Mouse (Mus musculus) stomach, embryonic 14.5 days (tissue): ENCODE results near the gene Cpsf4. TPM values are rescaled to one million over a fixed set of nuclear protein-coding genes. Genes with fewer than 3 reads are reported as not detected.

Experiments used
- ATAC-seq: fragments of 200-750 bp; cut with Nextera tagmentation; 2 replicates; pipeline ENCODE4 v1.8.0; 2017; ENCODE audit warnings: low read depth, moderate TSS enrichment; ENCODE audit not compliant: insufficient number of reproducible peaks, insufficient read depth, low FRiP score
- H3K27ac ChIP-seq: fragments of 300-500 bp; sonication (generic); 2 replicates; pipeline ENCODE4 v1.5.1; 2014; ENCODE audit warnings: mild to moderate bottlenecking, low read length, moderate library complexity, mixed read lengths
- H3K27me3 ChIP-seq: fragments of 300-500 bp; sonication (generic); 2 replicates; pipeline ENCODE4 v1.6.1; 2014; ENCODE audit warnings: low read length, control low read depth, mixed read lengths; ENCODE audit not compliant: control insufficient read depth, insufficient read depth
- H3K36me3 ChIP-seq: fragments of 300-500 bp; sonication (generic); 2 replicates; pipeline ENCODE4 v1.6.1; 2014; ENCODE audit warnings: mild to moderate bottlenecking, control low read depth, low read length, moderate library complexity, mixed read lengths; ENCODE audit not compliant: control insufficient read depth, insufficient read depth
- H3K4me1 ChIP-seq: fragments of 300-500 bp; sonication (generic); 2 replicates; pipeline ENCODE4 v1.6.1; 2014; ENCODE audit warnings: low read length, control low read depth, mixed read lengths; ENCODE audit not compliant: control insufficient read depth, insufficient read depth
- H3K4me2 ChIP-seq: fragments of 300-500 bp; sonication (generic); replicated peaks from 2 replicates; pipeline ENCODE4 v1.6.1; 2014; ENCODE audit warnings: low read depth, low read length, control low read depth
- H3K4me3 ChIP-seq: fragments of 300-500 bp; sonication (generic); 2 replicates; pipeline ENCODE4 v1.5.1; 2014; ENCODE audit warnings: low read depth, low read length, control low read depth
- H3K9ac ChIP-seq: fragments of 300-500 bp; sonication (generic); replicated peaks from 2 replicates; pipeline ENCODE4 v1.6.1; 2014; ENCODE audit warnings: low read depth, mild to moderate bottlenecking, control low read depth, low read length, moderate library complexity, mixed read lengths
- H3K9me3 ChIP-seq: fragments of 300-500 bp; sonication (generic); 2 replicates; pipeline ENCODE4 v1.6.1; 2016; ENCODE audit warnings: low read depth, low read length, control low read depth; ENCODE audit not compliant: control insufficient read depth
- WGBS: fragments of 180-500 bp; shearing (Covaris S2); extraction: QIAGEN DNeasy Blood & Tissue Kit; methylation state at CpG from one replicate; pipeline ENCODE4 v1.1.7; 2014; 5-methylcytosine and 5-hydroxymethylcytosine counted together
- polyA plus RNA-seq: library from polyadenylated mRNA; unstranded; fragments of >200 nt; fragmentation: Nextera tagmentation; extraction: Ambion mirVana; gene quantifications from 2 replicates; pipeline ENCODE4 v1.2.1, GENCODE M21; 2014

Gene Cpsf4
- polyA plus RNA-seq, 1 experiment from 2014 or later = 26.4 TPM

DNA sequence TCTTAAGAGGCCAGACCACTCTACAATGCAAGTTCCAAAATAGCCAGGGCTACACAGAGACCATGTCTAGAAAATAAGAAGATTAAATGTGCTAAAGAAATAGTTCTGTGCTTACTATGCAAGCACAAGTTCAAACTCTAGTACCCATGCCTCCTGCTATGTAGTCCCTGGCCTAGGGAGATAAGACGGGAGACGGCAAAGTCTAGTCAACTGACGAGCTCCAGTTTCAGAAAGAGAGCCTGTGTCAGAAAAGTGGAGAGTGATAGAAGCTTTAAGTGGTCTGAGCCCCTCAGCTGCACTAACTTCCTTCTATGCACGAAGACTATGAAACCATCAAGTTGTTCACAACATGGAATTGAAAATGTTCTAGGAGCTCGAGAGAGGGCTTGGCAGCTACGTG lies 17.7 kb upstream of the Cpsf4 start:
- Histone ChIP-seq H3K9ac (no peak overlapping the region), H3K27me3 (no peaks in the 10 kb centered on the region), H3K27ac (no peak overlapping the region), H3K4me3 (no peak overlapping the region), H3K9me3 (no peaks in the 10 kb centered on the region), H3K4me2 (no peak overlapping the region), H3K36me3 (peaks cover 64% of the 10 kb centered on the region), H3K4me1 (no peaks in the 10 kb centered on the region)
- WGBS = 90% methylated on average over 6 of the region's 6 CpGs
- ATAC-seq = no peak

DNA sequence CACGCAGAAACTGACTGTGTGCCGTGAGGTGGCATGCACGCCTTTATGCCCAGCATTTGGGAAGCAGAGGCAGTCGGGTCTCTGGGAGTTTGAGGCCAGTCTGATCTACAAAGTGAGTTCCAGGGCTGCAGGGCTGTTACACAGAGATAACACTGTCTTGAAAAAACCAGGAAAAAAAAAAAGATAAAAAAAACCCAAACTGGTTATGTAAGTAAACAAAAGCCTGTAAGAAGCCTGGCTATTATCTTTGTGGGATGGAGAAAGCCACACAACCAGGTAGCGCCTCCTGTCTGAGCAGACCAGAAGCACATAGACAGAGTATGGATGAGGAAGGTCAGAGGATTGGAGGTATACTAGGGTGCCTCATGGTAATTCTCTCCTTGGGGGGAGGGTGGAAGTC lies 14.3 kb upstream of the Cpsf4 start:
- no peak overlapping the region for H3K9ac ChIP-seq
- H3K27ac ChIP-seq = no peak overlapping the region
- peaks cover 51% of the 10 kb centered on the region for H3K36me3 ChIP-seq
- H3K4me3 ChIP-seq = no peak overlapping the region
- no peaks in the 10 kb centered on the region for H3K9me3 ChIP-seq
- H3K4me1 ChIP-seq = no peaks in the 10 kb centered on the region
- no peaks in the 10 kb centered on the region for H3K27me3 ChIP-seq
- whole genome bisulfite sequencing = 91% methylated on average over 5 of the region's 5 CpGs
- no peak overlapping the region for H3K4me2 ChIP-seq
- no peak for ATAC-seq

DNA sequence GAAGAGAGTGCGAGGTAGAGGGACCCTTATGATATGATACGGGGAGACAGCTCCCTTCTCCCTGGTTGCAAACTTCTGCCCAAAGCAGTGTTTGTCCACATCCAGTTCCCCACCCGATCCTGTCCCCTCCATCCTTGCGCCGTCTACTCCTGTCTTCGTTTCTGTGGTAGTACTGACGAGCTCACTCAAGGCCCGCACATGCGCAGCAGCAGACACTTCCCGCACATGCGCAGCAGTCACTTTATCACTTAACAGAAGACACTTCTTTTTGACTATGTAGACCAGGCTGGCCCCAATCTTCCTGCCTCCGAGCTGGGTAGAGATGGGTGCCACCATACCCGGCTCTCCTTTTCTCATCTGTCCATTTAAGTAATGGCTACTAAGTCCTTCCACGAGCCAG lies 5.7 kb upstream of the Cpsf4 start:
- 94% methylated on average over 14 of the region's 14 CpGs for whole genome bisulfite sequencing
- no peak for ATAC-seq

DNA sequence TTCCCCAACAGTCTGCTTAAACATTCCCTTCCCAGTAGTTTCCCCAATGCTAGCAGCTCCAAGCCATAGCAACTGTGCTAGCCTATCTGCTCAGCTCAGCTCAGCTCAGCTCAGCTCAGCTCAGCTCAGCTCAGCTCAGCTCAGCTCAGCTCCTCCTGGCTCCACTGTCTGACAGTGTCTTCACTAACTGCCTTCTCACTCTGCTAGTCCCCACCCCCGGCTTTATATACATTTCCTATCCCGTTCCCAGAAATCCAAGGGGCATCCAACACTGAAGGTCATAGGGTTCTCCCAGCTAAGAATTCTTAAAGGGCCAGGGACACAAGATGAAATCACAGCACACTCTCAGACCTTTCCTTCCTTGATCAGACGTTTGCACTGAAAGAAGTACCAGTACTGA lies 2.3 kb upstream of the Cpsf4 start:
- no peak overlapping the region for H3K4me3 ChIP-seq
- no peak overlapping the region for H3K27ac ChIP-seq
- H3K9ac ChIP-seq = no peak overlapping the region
- no peak for ATAC-seq
- no peaks in the 10 kb centered on the region for H3K9me3 ChIP-seq
- peaks cover 18% of the 10 kb centered on the region for H3K36me3 ChIP-seq
- H3K4me2 ChIP-seq = no peak overlapping the region
- WGBS = 51% methylated on average over 3 of the region's 3 CpGs
- no peaks in the 10 kb centered on the region for H3K27me3 ChIP-seq
- H3K4me1 ChIP-seq = peaks cover 11% of the 10 kb centered on the region; the same call in 1 of the 2 replicates

More for the DNA sequence above, 5.7 kb upstream of the Cpsf4 start:
- Histone ChIP-seq H3K4me3 (no peak overlapping the region), H3K27ac (no peak overlapping the region), H3K36me3 (peaks cover 33% of the 10 kb centered on the region), H3K9me3 (no peaks in the 10 kb centered on the region), H3K27me3 (no peaks in the 10 kb centered on the region), H3K4me1 (no peaks in the 10 kb centered on the region), H3K9ac (no peak overlapping the region), H3K4me2 (no peak overlapping the region)

DNA sequence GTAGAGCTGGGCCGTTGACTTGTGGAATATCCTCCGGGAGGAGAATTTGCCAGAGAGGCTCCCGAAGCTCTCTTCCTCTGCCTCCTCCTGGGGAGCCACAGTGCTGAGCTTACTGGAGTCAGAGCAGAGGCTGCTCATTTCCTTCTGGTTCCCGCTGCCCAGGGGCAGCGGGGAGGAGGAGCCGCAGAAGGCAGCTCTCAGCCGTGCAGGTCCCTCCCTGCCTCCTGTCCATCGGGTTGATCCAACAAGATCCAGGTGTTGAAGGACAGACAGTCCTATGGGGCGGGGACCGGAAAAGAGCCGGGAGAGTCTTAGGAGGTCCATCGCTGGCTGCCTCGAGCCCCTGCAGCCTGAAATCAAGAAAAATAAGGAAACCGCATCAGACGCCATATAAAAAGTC lies 1.8 kb upstream of the Cpsf4 start:
- ATAC-seq = no peak
- Histone ChIP-seq H3K36me3 (peaks cover 19% of the 10 kb centered on the region; the same call in 1 of the 2 replicates), H3K9me3 (no peaks in the 10 kb centered on the region), H3K27ac (no peak overlapping the region), H3K4me3 (no peak overlapping the region), H3K27me3 (no peaks in the 10 kb centered on the region), H3K4me2 (no peak overlapping the region), H3K4me1 (peaks cover 11% of the 10 kb centered on the region; the same call in 1 of the 2 replicates), H3K9ac (no peak overlapping the region)
- WGBS = 82% methylated on average over 15 of the region's 15 CpGs

DNA sequence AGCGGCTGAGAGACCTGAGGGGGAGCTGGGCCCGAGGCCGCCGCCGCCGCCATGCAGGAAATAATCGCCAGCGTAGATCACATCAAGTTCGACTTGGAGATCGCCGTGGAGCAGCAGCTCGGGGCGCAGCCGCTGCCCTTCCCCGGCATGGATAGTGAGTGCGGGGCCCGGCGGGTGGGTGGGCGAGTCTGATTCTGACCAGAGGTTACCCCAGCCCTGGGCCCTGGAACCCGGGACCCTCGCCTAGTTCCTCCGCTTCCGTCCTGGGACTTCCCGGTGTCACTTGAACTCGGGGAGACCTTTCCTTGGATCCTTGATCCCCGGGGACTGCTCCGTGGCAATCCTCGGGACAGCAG lies 271 bp downstream of the Cpsf4 start:
- Histone ChIP-seq H3K36me3 (peaks cover 36% of the 10 kb centered on the region), H3K4me2 (peak overlapping the region; percentile 91), H3K4me1 (peaks cover 11% of the 10 kb centered on the region; the same call in 1 of the 2 replicates), H3K4me3 (peak overlapping the region; percentile 89), H3K27me3 (no peaks in the 10 kb centered on the region), H3K9ac (peak overlapping the region; percentile 93), H3K9me3 (no peaks in the 10 kb centered on the region), H3K27ac (peak overlapping the region; percentile 76)
- under 1% methylated on average over 28 of the region's 28 CpGs for WGBS
- peak; percentile 44 for ATAC-seq

DNA sequence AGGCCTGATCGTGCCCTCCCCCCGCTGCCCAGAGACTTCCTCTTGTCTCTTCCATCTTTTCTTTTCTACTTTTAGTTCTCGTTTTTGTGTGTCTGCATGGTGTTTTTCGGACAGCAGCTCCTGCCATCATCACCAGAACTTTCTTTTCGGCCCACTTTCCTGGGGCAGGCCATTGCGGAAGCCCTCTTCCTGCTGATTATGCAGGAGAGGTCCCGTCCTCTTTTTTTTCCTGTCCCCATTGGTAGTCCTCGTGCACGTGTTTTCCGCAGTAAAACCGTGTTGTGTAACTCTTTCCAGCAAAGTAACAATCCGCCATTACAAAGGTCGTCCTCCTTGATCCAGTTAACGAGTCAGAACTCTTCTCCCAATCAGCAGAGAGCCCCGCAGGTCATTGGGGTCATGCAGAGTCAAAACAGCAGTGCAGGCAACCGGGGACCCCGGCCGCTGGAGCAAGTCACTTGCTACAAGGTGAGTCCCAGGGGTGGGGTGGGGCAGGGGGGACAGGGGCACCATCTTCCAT lies 11.5 kb downstream of the Cpsf4 start:
- H3K27ac ChIP-seq = no peak overlapping the region
- H3K36me3 ChIP-seq = peaks cover 98% of the 10 kb centered on the region
- H3K4me1 ChIP-seq = no peaks in the 10 kb centered on the region
- ATAC-seq = no peak
- no peaks in the 10 kb centered on the region for H3K27me3 ChIP-seq
- no peaks in the 10 kb centered on the region for H3K9me3 ChIP-seq
- no peak overlapping the region for H3K9ac ChIP-seq
- WGBS = 89% methylated on average over 18 of the region's 18 CpGs
- no peak overlapping the region for H3K4me3 ChIP-seq
- H3K4me2 ChIP-seq = no peak overlapping the region

DNA sequence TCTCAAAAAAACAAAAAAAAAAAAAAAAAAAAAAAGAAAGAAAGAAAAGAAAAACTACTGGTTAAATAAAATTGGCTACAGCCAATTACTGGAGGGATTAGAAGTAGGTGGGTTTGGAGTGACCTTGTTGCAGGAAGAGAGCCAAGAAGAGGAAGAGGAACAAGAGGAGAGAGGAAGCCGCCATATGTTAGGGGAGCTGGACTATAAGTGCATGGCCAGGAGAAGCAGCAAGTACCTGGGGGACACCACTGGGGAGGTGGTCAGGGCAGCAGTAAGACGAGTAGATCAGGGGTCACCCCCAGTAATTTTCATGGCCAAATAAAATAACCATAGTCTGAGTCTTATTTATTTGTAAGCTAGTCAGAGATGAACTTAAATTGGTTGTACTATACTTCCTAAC lies 18.2 kb downstream of the Cpsf4 start:
- WGBS = 93% methylated on average over 2 of the region's 2 CpGs
- H3K36me3 ChIP-seq = peaks cover 72% of the 10 kb centered on the region
- H3K9ac ChIP-seq = no peak overlapping the region
- no peak overlapping the region for H3K4me2 ChIP-seq
- no peak overlapping the region for H3K27ac ChIP-seq
- H3K27me3 ChIP-seq = no peaks in the 10 kb centered on the region
- ATAC-seq = no peak
- H3K4me1 ChIP-seq = peaks cover 6% of the 10 kb centered on the region
- no peak overlapping the region for H3K4me3 ChIP-seq
- H3K9me3 ChIP-seq = no peaks in the 10 kb centered on the region

DNA sequence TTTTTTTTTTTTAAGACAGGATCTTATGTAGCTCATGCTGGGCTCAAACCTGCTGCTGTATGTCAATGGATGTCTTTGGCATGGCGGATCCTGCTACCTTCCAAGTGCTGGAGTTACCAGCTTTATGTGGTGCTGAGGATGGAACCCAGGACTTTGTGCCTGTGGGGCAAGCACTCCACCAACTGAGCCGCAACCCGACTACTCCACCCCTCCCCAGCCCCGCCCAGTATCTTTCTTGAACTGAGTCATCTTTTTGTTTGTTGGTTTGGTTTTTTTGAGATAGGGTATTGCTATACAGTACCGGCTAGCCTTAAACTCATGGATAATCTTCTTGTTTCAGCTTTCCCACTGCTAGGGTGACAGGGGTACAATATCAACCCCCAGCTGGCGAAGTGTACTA lies 22.4 kb downstream of the Cpsf4 start:
- WGBS = 89% methylated on average over 6 of the region's 6 CpGs
- H3K9ac ChIP-seq = no peak overlapping the region
- H3K27me3 ChIP-seq = no peaks in the 10 kb centered on the region
- no peak overlapping the region for H3K27ac ChIP-seq
- peaks cover 11% of the 10 kb centered on the region for H3K4me1 ChIP-seq
- no peak overlapping the region for H3K4me3 ChIP-seq
- H3K36me3 ChIP-seq = peaks cover 34% of the 10 kb centered on the region
- ATAC-seq = no peak
- no peaks in the 10 kb centered on the region for H3K9me3 ChIP-seq
- H3K4me2 ChIP-seq = no peak overlapping the region
